Mouse (Mus musculus): Measurements from ENCODE around the gene Prkar1a. TPM values are rescaled to one million over a fixed set of nuclear protein-coding genes. Genes with fewer than 3 reads are reported as not detected.
"Not testable (repeated sequence)": the region's sequence is repeated elsewhere in the genome, so short reads cannot be mapped to it uniquely, and the experiment has no call there.

Prkar1a gene
- polyA plus RNA-seq, 1 experiment from 2014 or later: 435 TPM

- H3K36me3 ChIP-seq (ENCODE audit: control insufficient read depth, insufficient read depth, low read length): no peaks in the 10 kb centered on the region
- ATAC-seq (replicated peaks; ENCODE audit: insufficient number of reproducible peaks, low FRiP score, low TSS enrichment): no peak
- no peaks in the 10 kb centered on the region for H3K27me3 ChIP-seq (ENCODE audit: control insufficient read depth, insufficient read depth, low read length)
- no peaks in the 10 kb centered on the region for H3K9me3 ChIP-seq (replicated peaks; ENCODE audit: control insufficient read depth, low read length)
- no peak overlapping the region for H3K4me2 ChIP-seq
- no peak overlapping the region for H3K9ac ChIP-seq (ENCODE audit: low read depth, low read length)
- WGBS (ENCODE audit: insufficient replicate concordance): 59% methylated on average over 4 of the region's 4 CpGs
- H3K4me3 ChIP-seq (ENCODE audit: low read depth, low read length): no peak overlapping the region
- peak overlapping the region; percentile 55; the same call in 1 of the 2 replicates for H3K27ac ChIP-seq (ENCODE audit: low read depth, low read length)
- peaks cover 5% of the 10 kb centered on the region; the same call in 1 of the 2 replicates for H3K4me1 ChIP-seq (ENCODE audit: control insufficient read depth, insufficient read depth, low read length)
Observed at GRCm38 (mm10) chr11:109616352-109616751, 32.9 kb upstream of the Prkar1a start.

- H3K36me3 ChIP-seq (ENCODE audit: control insufficient read depth, insufficient read depth, low read length): no peaks in the 10 kb centered on the region
- H3K4me2 ChIP-seq: no peak overlapping the region
- ATAC-seq (replicated peaks; ENCODE audit: insufficient number of reproducible peaks, low FRiP score, low TSS enrichment): no peak
- no peaks in the 10 kb centered on the region for H3K9me3 ChIP-seq (replicated peaks; ENCODE audit: control insufficient read depth, low read length)
- no peak overlapping the region for H3K4me3 ChIP-seq (ENCODE audit: low read depth, low read length)
- peak overlapping the region; percentile 55; the same call in 1 of the 2 replicates for H3K27ac ChIP-seq (ENCODE audit: low read depth, low read length)
- no peaks in the 10 kb centered on the region for H3K27me3 ChIP-seq (ENCODE audit: control insufficient read depth, insufficient read depth, low read length)
- WGBS (ENCODE audit: insufficient replicate concordance): 45% methylated on average over 4 of the region's 4 CpGs
- H3K9ac ChIP-seq (ENCODE audit: low read depth, low read length): no peak overlapping the region
- H3K4me1 ChIP-seq (ENCODE audit: control insufficient read depth, insufficient read depth, low read length): peaks cover 7% of the 10 kb centered on the region; the same call in 1 of the 2 replicates
Observed at GRCm38 (mm10) chr11:109616766-109617165, 32.4 kb upstream of the Prkar1a start.

GRCm38 (mm10) chr11:109619055-109619454 is 30.1 kb upstream of the Prkar1a start:
- peaks cover 18% of the 10 kb centered on the region for H3K4me1 ChIP-seq (ENCODE audit: control insufficient read depth, insufficient read depth, low read length)
- not testable (repeated sequence) for ATAC-seq (replicated peaks; ENCODE audit: insufficient number of reproducible peaks, low FRiP score, low TSS enrichment); H3K4me2 ChIP-seq; H3K27ac ChIP-seq (ENCODE audit: low read depth, low read length); H3K9ac ChIP-seq (ENCODE audit: low read depth, low read length); H3K9me3 ChIP-seq (replicated peaks; ENCODE audit: control insufficient read depth, low read length); H3K27me3 ChIP-seq (ENCODE audit: control insufficient read depth, insufficient read depth, low read length); H3K36me3 ChIP-seq (ENCODE audit: control insufficient read depth, insufficient read depth, low read length); H3K4me3 ChIP-seq (ENCODE audit: low read depth, low read length)
- WGBS (ENCODE audit: insufficient replicate concordance): 29% methylated on average over 8 of the region's 8 CpGs

- no peaks in the 10 kb centered on the region for H3K27me3 ChIP-seq (ENCODE audit: control insufficient read depth, insufficient read depth, low read length)
- no peaks in the 10 kb centered on the region for H3K9me3 ChIP-seq (replicated peaks; ENCODE audit: control insufficient read depth, low read length)
- H3K4me2 ChIP-seq: no peak overlapping the region
- H3K4me3 ChIP-seq (ENCODE audit: low read depth, low read length): no peak overlapping the region
- ATAC-seq (replicated peaks; ENCODE audit: insufficient number of reproducible peaks, low FRiP score, low TSS enrichment): no peak
- 66% methylated on average over 6 of the region's 6 CpGs for WGBS (ENCODE audit: insufficient replicate concordance)
- peaks cover 18% of the 10 kb centered on the region for H3K4me1 ChIP-seq (ENCODE audit: control insufficient read depth, insufficient read depth, low read length)
- H3K36me3 ChIP-seq (ENCODE audit: control insufficient read depth, insufficient read depth, low read length): no peaks in the 10 kb centered on the region
- no peak overlapping the region for H3K27ac ChIP-seq (ENCODE audit: low read depth, low read length)
- no peak overlapping the region for H3K9ac ChIP-seq (ENCODE audit: low read depth, low read length)
Observed at GRCm38 (mm10) chr11:109620356-109620755, 28.8 kb upstream of the Prkar1a start.

GRCm38 (mm10) chr11:109621183-109621582 is 28.0 kb upstream of the Prkar1a start:
- WGBS (ENCODE audit: insufficient replicate concordance): 17% methylated on average over 2 of the region's 2 CpGs
- Histone ChIP-seq H3K4me1 (ENCODE audit: control insufficient read depth, insufficient read depth, low read length) (peaks cover 18% of the 10 kb centered on the region), H3K9me3 (replicated peaks; ENCODE audit: control insufficient read depth, low read length) (no peaks in the 10 kb centered on the region), H3K4me2 (no peak overlapping the region), H3K27me3 (ENCODE audit: control insufficient read depth, insufficient read depth, low read length) (no peaks in the 10 kb centered on the region), H3K27ac (ENCODE audit: low read depth, low read length) (no peak overlapping the region), H3K4me3 (ENCODE audit: low read depth, low read length) (no peak overlapping the region), H3K9ac (ENCODE audit: low read depth, low read length) (no peak overlapping the region), H3K36me3 (ENCODE audit: control insufficient read depth, insufficient read depth, low read length) (no peaks in the 10 kb centered on the region)
- no peak for ATAC-seq (replicated peaks; ENCODE audit: insufficient number of reproducible peaks, low FRiP score, low TSS enrichment)

GRCm38 (mm10) chr11:109622518-109623037 is 26.6 kb upstream of the Prkar1a start:
- Histone ChIP-seq H3K4me1 (ENCODE audit: control insufficient read depth, insufficient read depth, low read length) (peaks cover 18% of the 10 kb centered on the region), H3K9me3 (replicated peaks; ENCODE audit: control insufficient read depth, low read length) (no peaks in the 10 kb centered on the region), H3K27ac (ENCODE audit: low read depth, low read length) (peak overlapping the region; percentile 88), H3K4me2 (peak overlapping the region; percentile 54), H3K36me3 (ENCODE audit: control insufficient read depth, insufficient read depth, low read length) (no peaks in the 10 kb centered on the region), H3K27me3 (ENCODE audit: control insufficient read depth, insufficient read depth, low read length) (no peaks in the 10 kb centered on the region), H3K4me3 (ENCODE audit: low read depth, low read length) (no peak overlapping the region), H3K9ac (ENCODE audit: low read depth, low read length) (peak overlapping the region; percentile 13)
- ATAC-seq (replicated peaks; ENCODE audit: insufficient number of reproducible peaks, low FRiP score, low TSS enrichment): peak; percentile 62
- 3% methylated on average over 15 of the region's 15 CpGs for WGBS (ENCODE audit: insufficient replicate concordance)

- ATAC-seq (replicated peaks; ENCODE audit: insufficient number of reproducible peaks, low FRiP score, low TSS enrichment): no peak
- Histone ChIP-seq H3K27me3 (ENCODE audit: control insufficient read depth, insufficient read depth, low read length) (no peaks in the 10 kb centered on the region), H3K9ac (ENCODE audit: low read depth, low read length) (no peak overlapping the region), H3K4me1 (ENCODE audit: control insufficient read depth, insufficient read depth, low read length) (peaks cover 18% of the 10 kb centered on the region), H3K4me2 (peak overlapping the region; percentile 54), H3K36me3 (ENCODE audit: control insufficient read depth, insufficient read depth, low read length) (no peaks in the 10 kb centered on the region), H3K9me3 (replicated peaks; ENCODE audit: control insufficient read depth, low read length) (no peaks in the 10 kb centered on the region), H3K4me3 (ENCODE audit: low read depth, low read length) (no peak overlapping the region), H3K27ac (ENCODE audit: low read depth, low read length) (peak overlapping the region; percentile 88)
- 59% methylated on average over 7 of the region's 7 CpGs for WGBS (ENCODE audit: insufficient replicate concordance)
Observed at GRCm38 (mm10) chr11:109623238-109623637, 26.0 kb upstream of the Prkar1a start.

GRCm38 (mm10) chr11:109627648-109628047 is 21.6 kb upstream of the Prkar1a start:
- Histone ChIP-seq H3K4me3 (ENCODE audit: low read depth, low read length) (no peak overlapping the region), H3K9ac (ENCODE audit: low read depth, low read length) (no peak overlapping the region), H3K36me3 (ENCODE audit: control insufficient read depth, insufficient read depth, low read length) (no peaks in the 10 kb centered on the region), H3K27ac (ENCODE audit: low read depth, low read length) (no peak overlapping the region), H3K27me3 (ENCODE audit: control insufficient read depth, insufficient read depth, low read length) (no peaks in the 10 kb centered on the region), H3K4me2 (no peak overlapping the region), H3K9me3 (replicated peaks; ENCODE audit: control insufficient read depth, low read length) (no peaks in the 10 kb centered on the region), H3K4me1 (ENCODE audit: control insufficient read depth, insufficient read depth, low read length) (peaks cover 16% of the 10 kb centered on the region)
- no peak for ATAC-seq (replicated peaks; ENCODE audit: insufficient number of reproducible peaks, low FRiP score, low TSS enrichment)
- WGBS (ENCODE audit: insufficient replicate concordance): 89% methylated on average over 4 of the region's 4 CpGs

GRCm38 (mm10) chr11:109628099-109628498 is 21.1 kb upstream of the Prkar1a start:
- H3K36me3 ChIP-seq (ENCODE audit: control insufficient read depth, insufficient read depth, low read length): no peaks in the 10 kb centered on the region
- H3K27me3 ChIP-seq (ENCODE audit: control insufficient read depth, insufficient read depth, low read length): no peaks in the 10 kb centered on the region
- no peak overlapping the region for H3K9ac ChIP-seq (ENCODE audit: low read depth, low read length)
- no peaks in the 10 kb centered on the region for H3K9me3 ChIP-seq (replicated peaks; ENCODE audit: control insufficient read depth, low read length)
- H3K4me3 ChIP-seq (ENCODE audit: low read depth, low read length): no peak overlapping the region
- no peak for ATAC-seq (replicated peaks; ENCODE audit: insufficient number of reproducible peaks, low FRiP score, low TSS enrichment)
- H3K27ac ChIP-seq (ENCODE audit: low read depth, low read length): peak overlapping the region; percentile 25; the same call in 1 of the 2 replicates
- H3K4me1 ChIP-seq (ENCODE audit: control insufficient read depth, insufficient read depth, low read length): peaks cover 15% of the 10 kb centered on the region
- 65% methylated on average over 3 of the region's 3 CpGs for WGBS (ENCODE audit: insufficient replicate concordance)
- H3K4me2 ChIP-seq: no peak overlapping the region

All from heart, embryonic 11.5 days (tissue).